Mouse (Mus musculus) left cerebral cortex, adult 18-20 months (tissue): Measurements from ENCODE around the gene Snrnp25. TPM values are rescaled to one million over a fixed set of nuclear protein-coding genes. Genes with fewer than 3 reads are reported as not detected.

ENCODE experiments used
- DNase-seq, 2 experiments: peaks; one replicate each; pipeline ENCODE4 v3.0.0; 2021 to 2022; ENCODE audit warnings: low spot score in 2 of 2, mixed read lengths in 1 of 2
- total RNA-seq, 2 experiments: library from RNA; stranded (reverse); gene quantifications; 2 replicates each; pipeline ENCODE4 v1.2.3; 2021

Snrnp25 gene
- total RNA-seq, 2 experiments from 2014 or later: 24.5 to 29.0 TPM

DNA sequence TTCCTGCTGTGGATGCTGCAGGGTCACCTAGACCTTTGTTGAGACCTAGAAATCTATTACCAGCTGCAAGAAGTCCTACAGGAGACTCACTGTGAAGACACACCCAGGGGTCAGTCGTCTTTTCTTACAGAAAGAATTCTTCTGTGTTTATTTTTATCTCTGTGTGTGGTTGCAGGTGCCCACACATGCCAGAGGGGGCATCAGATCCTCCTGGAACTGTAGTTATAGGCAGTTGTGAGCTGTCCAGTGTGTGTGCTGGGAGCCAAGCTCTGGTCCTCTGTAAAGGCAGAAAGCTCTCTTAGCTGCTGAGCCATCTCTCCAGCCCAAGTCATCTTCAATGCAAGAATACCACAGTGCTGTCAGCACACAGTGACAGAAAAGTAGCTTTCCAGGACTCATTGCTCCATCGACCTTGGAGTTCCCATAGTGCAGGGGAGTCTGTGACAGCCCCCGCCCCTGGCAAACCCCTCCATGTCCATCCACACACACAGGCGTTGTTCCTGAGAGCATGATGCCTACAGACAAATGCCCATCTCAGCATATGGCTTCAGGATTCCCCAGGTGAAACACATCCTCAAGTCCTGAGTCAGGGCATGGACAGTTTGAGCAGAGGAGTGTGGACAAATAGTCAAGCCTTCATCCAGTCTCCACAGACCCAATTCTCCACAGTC lies 18.2 kb downstream of the Snrnp25 start:
- DNase-seq: no peak

DNA sequence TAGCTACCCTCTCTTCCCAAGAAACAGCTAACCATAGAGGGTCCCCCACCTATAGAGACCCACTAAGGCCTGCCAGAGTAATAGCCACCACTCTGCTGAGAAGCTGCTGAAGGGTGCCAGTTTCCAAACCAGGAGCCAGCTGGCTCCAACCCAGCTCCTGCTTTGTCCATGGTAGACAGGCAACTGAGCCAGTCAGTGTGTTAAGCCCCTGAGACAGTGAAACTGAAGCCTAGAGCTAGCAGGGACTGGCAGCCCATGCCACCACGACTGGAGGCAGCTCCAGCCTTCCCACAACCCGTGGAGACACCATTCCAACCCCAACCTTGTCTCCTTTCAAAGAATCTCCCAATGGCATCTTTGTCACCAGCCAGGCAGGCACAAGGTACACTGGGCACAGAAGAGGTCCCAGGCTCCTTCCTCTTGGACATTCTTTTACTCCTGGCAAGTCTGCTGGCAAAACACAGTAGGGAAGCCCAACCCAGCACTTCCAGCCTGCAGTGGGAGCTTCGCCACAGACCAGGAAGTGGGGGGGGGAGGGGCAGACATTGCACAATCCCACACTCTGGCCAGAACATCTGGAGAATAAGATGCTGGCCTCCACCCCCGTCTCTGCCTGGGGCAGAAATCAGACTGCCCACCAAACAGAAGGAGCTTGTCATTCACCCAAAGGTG lies 19.4 kb downstream of the Snrnp25 start:
- no peak for DNase-seq

DNA sequence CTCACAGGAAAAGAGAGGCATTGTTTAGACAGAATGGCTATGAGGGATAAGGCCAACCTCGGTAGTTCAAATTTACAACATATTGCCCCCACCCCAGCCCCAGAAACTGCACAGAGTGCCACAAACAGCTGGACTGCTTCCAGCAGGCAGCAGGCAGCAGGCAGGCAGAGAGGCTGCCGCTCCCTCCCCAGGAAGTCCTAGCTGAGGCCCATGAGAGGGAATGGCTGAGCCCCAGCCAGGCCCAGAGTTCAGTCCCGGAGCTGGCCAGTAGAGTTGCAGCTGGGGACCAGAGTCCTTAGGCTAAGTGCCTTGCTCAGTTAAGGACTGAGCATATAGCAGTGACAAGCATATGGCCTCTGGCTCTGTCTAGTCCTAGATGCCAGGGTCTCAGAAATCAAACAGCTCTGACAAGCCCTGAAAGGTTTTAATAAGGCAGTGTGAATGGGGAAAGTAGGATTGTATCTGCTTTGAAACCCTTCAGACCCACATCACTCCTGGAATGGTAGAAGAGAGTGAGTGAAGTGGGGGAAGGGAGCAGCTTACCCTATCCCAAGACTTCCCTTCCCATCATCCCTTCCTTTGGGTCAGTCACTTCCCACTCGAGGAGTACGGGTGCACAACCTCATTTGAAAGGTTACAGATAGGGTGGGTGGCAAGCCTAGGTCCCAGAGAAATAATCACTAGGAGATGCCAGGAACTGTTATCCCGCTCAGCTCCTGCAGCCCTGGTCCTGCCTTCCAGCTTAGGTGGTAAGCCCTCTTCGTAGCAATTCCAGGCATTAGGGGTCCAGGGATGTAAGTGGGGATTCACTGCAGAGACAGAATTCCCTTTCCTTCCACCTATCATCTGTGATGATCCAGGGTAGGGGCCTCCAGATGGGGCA lies 20.2 kb downstream of the Snrnp25 start:
- DNase-seq: no peak

DNA sequence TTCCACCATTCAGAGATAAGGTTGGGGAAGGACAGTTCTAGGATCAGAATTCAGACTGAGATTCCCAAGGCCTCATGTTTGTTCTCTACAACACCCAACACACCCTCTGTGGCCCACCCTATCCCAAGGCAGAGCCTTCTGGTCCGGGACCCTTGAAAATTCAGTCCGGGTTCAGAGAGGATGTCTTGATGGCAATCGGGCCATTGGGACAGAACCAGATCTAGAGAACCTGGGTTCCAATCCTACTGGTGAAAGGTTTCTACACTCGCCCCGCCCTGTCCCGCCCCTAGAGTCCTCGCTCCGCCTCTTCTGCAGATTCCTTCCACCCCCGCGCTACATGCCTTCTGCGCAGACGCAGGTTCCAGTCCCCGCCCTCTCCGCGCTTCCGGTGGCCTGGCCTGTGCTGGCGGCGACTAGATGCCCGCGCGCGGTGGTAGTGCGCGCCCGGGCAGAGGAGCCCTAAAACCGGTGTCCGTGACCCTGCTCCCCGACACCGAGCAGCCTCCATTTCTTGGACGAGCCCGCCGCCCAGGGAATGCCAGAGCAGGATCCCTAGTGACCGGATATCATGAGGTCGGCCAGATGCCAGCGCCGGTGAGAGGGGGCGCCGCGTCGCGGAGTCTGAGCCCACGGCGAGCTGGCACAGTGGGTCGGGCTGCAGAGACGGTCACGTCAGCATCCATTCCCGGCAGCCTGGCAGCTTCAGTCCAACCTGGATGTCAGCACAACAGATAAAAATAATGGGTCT lies 21.1 kb downstream of the Snrnp25 start, which contains the start of gene Mpg:
Gene Mpg (plus strand): TSS at position 382 of the 748 bp plus-strand sequence.
- peak; percentile 87 to 92 for DNase-seq

DNA sequence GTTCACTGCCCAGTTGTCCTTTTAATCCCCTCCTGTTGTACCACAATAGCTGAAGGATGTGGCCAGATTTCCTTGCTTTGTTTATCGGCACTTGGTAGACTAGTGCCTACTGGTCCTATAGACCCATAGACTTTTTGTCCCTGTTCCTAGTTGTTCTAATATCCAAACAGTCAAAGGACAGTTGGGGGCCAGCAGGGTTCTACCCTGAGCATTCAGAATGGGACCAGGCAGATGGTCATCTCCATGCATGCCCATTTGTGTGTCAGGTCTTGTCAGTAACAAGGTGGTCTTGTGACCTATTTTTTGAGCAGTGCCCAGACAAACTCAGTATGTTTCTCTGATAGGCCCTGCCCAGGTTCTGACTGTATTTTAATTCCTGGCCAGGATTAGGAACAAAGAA lies 21.8 kb downstream of the Snrnp25 start:
- no peak for DNase-seq

DNA sequence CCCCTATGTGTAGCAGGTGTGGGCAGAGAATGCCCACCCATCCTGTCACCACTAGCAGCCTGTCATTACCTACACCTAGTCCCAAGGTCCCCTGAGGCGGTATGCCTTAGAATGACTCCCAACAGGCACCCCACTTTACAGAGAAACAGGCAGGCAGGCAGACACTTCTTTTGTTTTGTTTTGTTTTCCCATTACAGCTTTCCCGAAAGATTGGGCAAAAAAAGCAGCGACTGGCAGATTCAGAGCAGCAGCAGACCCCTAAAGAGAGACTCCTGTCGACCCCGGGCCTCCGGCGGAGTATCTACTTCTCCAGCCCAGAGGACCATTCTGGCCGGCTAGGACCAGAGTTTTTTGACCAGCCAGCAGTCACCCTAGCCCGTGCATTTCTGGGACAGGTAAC lies 22.3 kb downstream of the Snrnp25 start:
- DNase-seq: no peak

DNA sequence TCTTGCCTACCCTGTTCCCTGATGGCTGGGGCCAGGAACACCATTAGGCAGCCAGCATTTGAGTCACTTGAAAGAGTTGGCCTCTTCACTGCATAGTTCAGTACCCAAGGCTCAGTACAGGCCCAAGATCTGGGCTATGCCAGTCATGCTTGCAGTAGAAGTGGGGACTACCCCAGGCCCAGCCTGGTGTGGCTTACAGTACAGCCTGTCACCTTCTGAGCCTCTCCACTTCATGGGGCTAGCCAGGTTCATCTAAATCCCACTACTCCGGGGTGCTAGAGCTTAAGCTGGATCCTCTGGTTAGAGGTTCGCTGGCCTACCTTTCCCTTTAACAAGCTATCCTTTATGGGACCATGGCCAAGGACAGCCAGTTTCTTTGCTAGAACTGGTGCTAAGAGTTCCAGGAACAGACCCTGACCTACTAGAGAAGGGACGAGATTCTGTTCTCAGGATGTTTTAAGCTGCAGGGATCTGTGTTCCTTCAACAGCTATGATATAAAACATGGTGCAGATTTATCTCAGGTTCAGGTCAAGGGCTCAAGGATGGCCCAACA lies 23.2 kb downstream of the Snrnp25 start:
- DNase-seq: no peak

DNA sequence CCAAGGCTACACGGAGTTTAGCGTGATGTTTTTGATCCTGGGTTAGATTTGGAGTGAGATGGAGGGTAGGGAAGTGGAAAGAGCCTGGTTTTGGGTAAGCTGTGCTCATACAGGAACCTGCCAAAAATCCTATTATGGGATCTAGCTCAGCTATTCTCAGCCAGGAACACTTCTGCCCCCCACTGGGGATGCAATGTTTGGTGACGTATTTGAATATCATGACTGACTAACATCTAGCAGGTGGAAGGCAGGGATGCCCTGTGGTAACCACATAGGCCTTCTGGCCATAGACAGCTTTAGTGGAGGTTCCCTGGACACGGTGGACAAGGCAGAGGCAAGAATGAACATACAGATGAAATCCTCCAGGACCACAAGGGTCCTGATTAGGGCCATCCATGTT lies 25.0 kb downstream of the Snrnp25 start:
- DNase-seq: peak; percentile 62 to 63

DNA sequence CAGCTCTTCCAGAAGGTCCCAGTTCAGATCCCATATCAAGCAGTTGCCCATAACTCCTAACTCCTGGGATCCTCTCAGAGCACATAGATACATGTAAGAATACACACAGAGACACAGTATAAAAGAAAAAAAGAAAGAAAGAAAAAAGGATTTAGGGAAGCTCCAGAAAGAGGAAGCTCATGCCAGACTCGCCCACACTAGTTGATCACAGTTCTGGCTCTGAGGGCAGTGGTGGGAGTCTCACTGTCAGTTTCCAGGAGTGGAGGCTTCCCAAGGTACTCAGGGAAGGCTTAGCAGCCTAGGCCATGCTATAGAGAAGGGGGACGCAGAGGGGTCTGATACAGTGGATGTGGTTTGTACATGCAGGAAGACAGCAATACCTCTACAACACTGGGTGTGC lies 25.9 kb downstream of the Snrnp25 start:
- peak in 1 of 2 experiments; percentile 73 for DNase-seq

DNA sequence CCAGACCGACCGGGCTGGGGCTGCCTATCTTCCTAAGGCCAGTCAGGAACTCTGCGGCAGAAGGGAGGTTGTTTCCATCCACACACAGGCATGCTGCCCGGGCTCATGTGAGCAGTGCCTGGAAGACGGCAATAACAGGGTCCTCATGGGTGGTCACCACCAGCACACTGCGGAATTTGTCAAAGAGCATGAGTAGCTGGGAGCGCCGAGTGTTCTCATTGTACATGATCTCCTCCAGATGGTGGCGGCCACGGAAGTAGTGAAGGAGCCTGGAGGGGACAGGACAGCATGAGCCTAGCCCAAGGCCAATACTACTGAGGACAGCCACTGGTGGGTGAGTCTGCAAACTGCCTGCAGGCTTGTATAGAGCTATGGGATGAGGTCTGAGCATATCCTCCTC lies 27.6 kb downstream of the Snrnp25 start:
- DNase-seq: no peak

DNA sequence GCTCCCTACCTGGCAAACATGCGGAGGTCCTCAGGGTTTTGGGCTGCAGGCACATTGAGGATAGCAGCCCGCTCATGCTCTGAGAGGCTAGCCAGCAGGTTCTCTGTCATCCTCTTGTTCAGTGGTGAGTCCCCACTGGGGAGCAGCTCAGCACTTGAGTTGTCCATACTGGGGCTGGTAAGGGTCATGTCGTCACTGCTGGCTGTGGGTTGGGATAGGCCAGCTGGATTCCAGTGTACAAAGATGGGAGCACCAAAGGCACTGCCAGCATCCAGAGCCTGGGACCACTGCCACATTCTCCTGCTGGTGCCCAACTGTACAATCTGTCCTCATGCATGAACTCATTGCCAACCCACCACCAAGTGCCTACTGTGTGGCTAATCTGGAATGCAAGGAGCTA lies 28.7 kb downstream of the Snrnp25 start:
- no peak for DNase-seq

DNA sequence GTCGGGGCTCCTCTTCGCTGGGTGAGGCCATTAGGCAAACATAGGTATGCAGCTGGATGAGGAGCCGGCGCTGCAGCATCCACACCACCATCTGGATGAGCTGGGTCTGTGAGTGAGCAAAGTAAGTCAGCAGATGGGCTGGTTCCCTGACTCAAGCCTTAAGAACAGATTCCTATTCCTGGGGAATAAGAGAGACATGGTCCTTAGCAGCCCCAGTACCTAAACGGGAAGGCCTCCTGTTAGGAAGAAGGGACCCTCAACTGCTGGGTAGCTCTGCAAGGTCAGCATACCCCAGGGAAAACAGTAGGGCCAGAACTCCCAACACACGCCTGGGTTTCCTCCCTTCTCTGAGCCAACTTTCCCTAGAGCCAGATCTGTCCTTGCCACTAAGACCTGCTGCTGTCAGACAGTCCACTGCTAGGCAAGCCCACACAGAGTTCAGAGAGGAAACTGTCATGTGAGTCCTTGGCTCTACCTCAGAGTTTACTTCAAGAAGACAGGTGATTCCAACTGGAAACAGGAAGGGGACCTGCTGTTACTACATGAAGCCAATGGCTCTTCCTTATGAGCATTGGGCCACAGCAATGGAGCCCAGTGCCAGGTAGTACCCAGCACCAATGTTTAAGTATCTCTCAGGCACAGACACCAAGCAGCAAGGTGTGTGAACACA lies 29.7 kb downstream of the Snrnp25 start:
- no peak for DNase-seq

DNA sequence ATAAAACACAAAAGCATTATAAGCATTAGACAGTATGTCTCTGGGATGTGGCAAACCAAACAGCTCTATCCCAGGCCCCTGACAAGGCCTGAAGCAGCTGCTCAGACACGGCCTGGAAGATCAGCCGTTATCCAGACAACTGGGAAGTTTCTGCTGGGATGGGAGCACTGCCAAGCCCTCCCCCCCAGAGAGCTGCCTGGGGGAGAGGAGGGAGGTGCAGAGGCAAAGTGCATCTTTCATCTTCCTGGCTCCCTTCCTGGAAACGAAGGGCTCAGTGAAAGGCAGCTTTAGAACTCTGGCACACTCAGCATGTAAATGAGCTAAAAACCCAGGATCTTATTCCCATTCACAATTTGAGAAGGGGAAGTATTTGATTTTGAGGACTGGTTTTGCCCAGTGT lies 30.4 kb downstream of the Snrnp25 start:
- DNase-seq: peak; percentile 58 to 76

DNA sequence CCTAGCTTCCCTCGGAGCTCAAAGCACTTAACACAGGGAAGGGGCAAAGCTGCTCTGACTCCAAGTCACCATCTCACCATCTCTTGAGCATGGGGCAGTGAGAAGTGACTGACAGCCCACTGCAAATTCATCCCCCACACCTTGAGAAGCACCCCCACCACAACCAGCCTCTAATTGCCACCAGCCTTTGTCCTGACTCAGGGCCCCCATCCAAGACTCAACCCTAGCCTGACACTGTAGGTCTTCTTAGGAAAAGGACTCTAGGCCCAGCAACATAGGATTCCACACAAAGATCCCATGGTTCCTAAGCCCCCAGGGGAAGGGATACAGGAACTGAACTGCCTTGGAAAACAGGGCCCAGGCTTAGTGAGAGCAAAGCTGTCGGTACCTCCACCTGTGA lies 30.9 kb downstream of the Snrnp25 start:
- DNase-seq: no peak

DNA sequence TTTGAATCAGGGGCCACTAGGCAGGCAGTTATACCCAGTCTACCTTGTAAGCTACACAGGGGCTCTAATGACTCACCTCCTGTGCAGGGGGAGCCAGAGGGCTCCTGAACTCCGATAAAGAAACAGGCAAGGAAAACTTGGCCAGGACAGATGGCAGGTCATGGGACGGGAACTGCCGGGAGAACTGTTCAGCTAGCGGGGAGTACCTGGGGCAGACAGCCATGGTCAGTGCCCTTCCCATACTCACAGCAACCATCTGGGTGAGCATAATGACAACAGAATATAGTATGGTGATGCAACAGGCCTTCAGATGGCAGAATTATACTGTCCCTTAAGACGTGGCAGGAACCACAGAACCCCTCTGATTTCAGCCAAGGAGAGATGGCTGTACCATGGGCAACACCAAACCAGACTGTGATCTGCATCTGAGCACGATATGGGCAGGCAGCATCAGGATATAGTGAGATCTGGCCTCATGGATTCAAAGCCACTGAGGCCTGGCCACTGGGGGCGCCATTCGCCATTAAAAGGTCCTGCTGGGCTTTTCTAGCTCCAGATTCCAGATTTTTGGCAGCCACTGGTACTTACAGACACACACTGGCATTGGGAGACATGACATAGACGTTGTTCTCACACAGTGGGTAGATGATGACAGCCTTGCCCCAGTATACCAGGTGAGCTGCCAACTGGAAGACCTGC lies 31.6 kb downstream of the Snrnp25 start:
- DNase-seq: no peak

DNA sequence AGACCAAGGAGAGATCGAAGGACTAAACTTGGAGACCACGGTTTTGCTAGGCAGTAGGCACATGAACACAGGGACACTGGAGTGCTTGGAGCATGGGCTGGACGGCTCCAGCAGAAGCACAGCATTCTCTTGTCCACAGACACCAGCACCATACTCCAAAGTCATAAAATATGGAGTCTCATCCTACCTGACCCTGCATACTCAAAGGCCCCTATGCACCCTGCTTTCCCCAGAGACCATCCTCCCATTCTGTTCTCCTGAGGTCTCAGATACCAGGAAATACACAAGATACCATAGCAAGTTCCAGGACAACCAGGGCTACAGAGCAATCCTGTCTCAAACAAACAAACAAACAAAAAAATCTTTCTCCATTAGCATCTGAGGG lies 32.2 kb downstream of the Snrnp25 start:
- no peak for DNase-seq

DNA sequence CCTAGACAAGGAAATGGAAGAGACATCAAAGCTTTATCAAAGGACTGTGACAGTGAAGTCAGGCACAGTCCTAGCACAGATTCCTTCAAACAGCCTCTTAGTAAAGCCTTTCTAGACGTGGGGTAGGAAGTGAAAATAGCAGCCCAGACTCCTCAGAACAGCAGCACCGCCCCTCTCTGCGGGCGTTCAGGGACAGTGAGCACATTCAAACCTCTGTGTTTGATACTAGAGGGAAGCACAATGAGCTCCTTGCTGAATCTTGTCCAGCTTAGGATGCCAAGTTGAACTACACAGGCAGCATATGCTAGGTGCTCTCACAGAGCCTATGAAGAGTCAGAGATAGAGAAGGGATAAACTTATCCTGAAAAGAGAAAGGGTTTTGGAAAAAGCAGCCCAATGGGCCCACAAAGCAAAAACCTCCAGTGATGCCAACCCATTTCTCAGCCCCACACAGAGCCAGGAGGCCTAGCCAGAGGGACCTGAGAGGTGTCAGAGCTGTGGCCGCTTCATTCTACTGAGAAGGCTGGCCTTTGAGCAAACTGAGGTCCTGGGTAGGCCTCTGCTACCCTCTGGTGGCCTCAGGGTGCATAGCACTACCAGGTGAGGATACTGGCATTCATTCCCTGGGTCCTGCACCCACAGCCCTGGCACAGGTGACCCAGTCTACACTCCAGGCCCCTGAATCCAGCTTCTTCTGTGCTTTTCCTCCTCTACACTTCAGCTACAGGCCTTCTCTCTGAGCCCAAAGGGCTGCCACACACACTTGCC lies 33.1 kb downstream of the Snrnp25 start:
- peak; percentile 74 to 77 for DNase-seq

DNA sequence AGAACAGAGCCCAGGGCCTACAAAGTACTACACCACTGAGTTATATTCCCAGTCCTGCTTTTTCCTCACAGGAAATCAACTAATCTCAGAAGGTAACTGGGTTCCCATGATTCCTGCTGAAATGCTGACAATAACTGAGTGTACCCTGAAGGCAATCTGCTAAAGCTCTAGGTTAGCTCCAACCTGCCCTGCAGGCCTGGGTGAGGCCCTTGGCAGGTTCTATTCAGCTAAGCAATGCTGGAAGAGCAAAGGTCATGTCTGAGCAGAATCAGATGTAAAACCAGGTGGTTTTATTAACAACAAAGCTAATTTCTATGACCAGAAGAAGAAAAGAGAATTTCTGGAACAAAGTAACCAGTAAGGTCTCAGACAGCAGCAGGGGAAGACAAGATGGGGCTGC lies 36.2 kb downstream of the Snrnp25 start:
- no peak for DNase-seq

DNA sequence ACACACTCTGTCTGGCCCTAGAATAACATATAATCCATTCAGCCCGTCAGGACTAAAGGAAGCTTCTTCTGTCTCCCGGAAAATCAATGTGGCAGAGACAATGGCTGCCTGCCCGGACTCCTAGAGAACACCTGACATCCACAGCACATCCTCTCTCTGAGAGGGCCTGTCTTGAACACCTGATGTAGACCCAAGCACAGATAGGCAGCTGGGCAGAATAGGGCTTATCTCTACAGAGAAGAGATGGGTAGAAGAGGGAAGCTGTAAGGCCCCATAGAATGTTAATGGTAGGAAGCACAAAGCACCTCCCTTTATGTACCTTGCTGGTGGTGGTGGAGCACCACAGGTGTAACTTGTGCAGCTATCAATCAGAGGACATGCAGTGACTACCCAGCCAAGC lies 37.0 kb downstream of the Snrnp25 start:
- DNase-seq: no peak
